Mouse (Mus musculus): ENCODE data around the gene Nr2e3. TPM values are rescaled to one million over a fixed set of nuclear protein-coding genes. Genes with fewer than 3 reads are reported as not detected.

Gene Nr2e3
- polyA plus RNA-seq, 2 experiments = not detected

DNA sequence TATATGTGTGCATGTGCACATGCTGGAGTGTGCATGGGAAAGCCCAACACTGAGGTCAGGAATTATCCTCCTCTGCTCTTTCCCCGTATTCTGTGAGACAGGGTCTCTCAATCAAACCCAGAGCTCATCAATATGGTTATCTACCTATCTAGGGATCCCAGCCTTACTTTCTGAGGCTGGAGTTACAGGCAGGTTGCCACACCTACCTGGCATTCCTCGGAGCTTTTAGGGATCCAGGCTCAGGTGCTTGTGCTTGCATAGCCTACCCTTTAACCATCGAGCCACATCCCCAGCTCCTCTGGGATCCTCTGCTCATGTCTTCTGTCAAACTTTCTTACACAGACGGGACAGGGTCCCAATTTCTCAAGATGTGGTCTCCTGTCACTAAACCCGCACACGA, 4.0 kb downstream of the Nr2e3 start:
- H3K9me3 ChIP-seq (ENCODE audit: control insufficient read depth, low read length) = no peaks in the 10 kb centered on the region
- ATAC-seq (ENCODE audit: insufficient read depth) = no peak

DNA sequence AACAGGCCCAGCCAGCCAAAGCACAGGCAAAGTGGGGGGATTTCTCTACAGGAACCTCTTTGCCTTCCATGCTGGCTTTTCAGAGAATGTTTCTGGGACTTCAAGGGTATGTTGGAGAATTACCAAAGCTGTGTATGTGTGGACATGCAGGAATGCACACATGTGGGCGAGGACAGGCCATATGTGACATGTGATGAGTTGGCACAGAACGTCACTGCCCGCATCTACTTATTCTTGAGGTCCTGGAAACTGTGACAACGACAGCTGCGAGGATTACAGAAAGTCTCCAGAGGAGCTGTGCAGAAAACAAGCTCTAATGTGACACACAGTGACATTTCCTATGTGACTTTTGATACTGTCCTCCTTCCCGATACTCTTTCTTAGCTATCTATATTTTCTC, 4.8 kb downstream of the Nr2e3 start:
- ATAC-seq (ENCODE audit: insufficient read depth) = no peak
- TF ChIP-seq CTCF (IDR thresholded peaks at IDR 0.05; ENCODE audit: low read depth) = no peak
- TF ChIP-seq EP300 (IDR thresholded peaks at IDR 0.05; ENCODE audit: low read depth) = no peak
- no peak for DNase-seq (ENCODE audit: low read depth in 3 of 3, low spot score in 3 of 3)
- Histone ChIP-seq H3K9ac (replicated peaks) (no peak overlapping the region), H3K27ac (no peak overlapping the region), H3K4me3 (ENCODE audit: insufficient read depth in 1 of 2, low read depth in 2 of 2, low read length in 2 of 2) (no peak overlapping the region), H3K9me3 (ENCODE audit: control insufficient read depth, low read length) (no peaks in the 10 kb centered on the region), H3K27me3 (ENCODE audit: control insufficient read depth, insufficient read depth, low read length) (no peaks in the 10 kb centered on the region), H3K36me3 (replicated peaks; ENCODE audit: control insufficient read depth, insufficient read depth, low read depth) (no peaks in the 10 kb centered on the region), H3K4me1 (replicated peaks; ENCODE audit: control insufficient read depth in 2 of 2, insufficient read depth in 2 of 2, low read length in 1 of 2) (no peaks in the 10 kb centered on the region), H3K4me2 (ENCODE audit: low read depth) (no peak overlapping the region)
- 61% methylated on average over 6 of the region's 6 CpGs for WGBS (ENCODE audit: insufficient replicate concordance)

More for the DNA sequence above, 4.0 kb downstream of the Nr2e3 start:
- H3K27me3 ChIP-seq (ENCODE audit: control insufficient read depth, insufficient read depth, low read length) = no peaks in the 10 kb centered on the region
- 42% methylated on average over 6 of the region's 6 CpGs for WGBS (ENCODE audit: insufficient replicate concordance)
- DNase-seq (ENCODE audit: low read depth in 3 of 3, low spot score in 3 of 3) = no peak
- H3K4me3 ChIP-seq (ENCODE audit: insufficient read depth in 1 of 2, low read depth in 2 of 2, low read length in 2 of 2) = no peak overlapping the region
- no peak overlapping the region for H3K27ac ChIP-seq
- no peak overlapping the region for H3K4me2 ChIP-seq (ENCODE audit: low read depth)
- no peaks in the 10 kb centered on the region for H3K36me3 ChIP-seq (replicated peaks; ENCODE audit: control insufficient read depth, insufficient read depth, low read depth)
- no peaks in the 10 kb centered on the region for H3K4me1 ChIP-seq (replicated peaks; ENCODE audit: control insufficient read depth in 2 of 2, insufficient read depth in 2 of 2, low read length in 1 of 2)
- H3K9ac ChIP-seq (replicated peaks) = no peak overlapping the region
- TF ChIP-seq EP300 (IDR thresholded peaks at IDR 0.05; ENCODE audit: low read depth) = no peak
- TF ChIP-seq CTCF (IDR thresholded peaks at IDR 0.05; ENCODE audit: low read depth) = no peak

DNA sequence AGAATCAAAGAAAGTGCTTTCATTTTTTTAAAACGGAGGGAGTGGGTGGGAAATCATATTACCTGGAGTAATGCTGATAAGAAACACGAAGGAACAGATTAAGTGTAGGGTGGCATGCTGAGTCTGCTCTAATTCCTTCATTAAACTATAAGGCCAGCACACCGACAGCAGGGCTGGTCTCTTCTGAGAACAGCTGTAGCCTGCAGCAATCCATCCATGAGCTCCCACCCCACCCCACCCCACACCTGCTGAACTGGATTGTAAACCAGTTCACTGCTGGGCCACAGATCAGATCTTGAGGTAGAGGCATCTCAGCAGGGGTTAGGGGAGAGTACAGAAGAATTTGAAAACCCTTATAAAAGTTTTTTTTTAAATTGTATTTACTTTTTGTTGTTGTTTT, 5.3 kb downstream of the Nr2e3 start:
- Histone ChIP-seq H3K27me3 (ENCODE audit: control insufficient read depth, insufficient read depth, low read length) (no peaks in the 10 kb centered on the region), H3K9me3 (ENCODE audit: control insufficient read depth, low read length) (no peaks in the 10 kb centered on the region), H3K36me3 (replicated peaks; ENCODE audit: control insufficient read depth, insufficient read depth, low read depth) (no peaks in the 10 kb centered on the region), H3K4me2 (ENCODE audit: low read depth) (no peak overlapping the region), H3K27ac (no peak overlapping the region), H3K4me3 (ENCODE audit: insufficient read depth in 1 of 2, low read depth in 2 of 2, low read length in 2 of 2) (no peak overlapping the region), H3K4me1 (replicated peaks; ENCODE audit: control insufficient read depth in 2 of 2, insufficient read depth in 2 of 2, low read length in 1 of 2) (no peaks in the 10 kb centered on the region), H3K9ac (replicated peaks) (no peak overlapping the region)
- ATAC-seq (ENCODE audit: insufficient read depth) = no peak
- TF ChIP-seq CTCF (IDR thresholded peaks at IDR 0.05; ENCODE audit: low read depth) (no peak), EP300 (IDR thresholded peaks at IDR 0.05; ENCODE audit: low read depth) (no peak)
- DNase-seq (ENCODE audit: low read depth in 3 of 3, low spot score in 3 of 3) = no peak
- 46% methylated on average over 3 of the region's 3 CpGs for WGBS (ENCODE audit: insufficient replicate concordance)

DNA sequence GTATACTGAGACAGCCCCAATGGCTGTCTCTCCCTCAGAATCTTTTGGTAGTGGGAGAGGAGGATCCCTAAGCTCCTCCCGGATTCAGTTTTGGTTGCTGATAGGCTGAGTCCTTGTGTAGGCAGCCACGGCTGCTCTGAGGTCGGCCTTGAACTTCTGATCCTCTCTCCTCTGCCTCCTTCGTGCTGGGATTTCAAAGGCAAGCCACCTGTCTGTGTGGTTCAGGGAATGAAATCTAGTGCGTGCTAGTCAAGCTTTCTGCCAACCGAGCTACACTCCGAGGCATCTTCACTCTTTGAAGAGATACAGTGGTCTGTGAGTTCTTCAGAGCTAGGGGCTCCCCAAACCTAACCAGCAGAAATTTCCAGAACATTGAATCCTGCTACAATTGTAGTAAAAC, 6.9 kb downstream of the Nr2e3 start:
- Histone ChIP-seq H3K27me3 (ENCODE audit: control insufficient read depth, insufficient read depth, low read length) (no peaks in the 10 kb centered on the region), H3K27ac (no peak overlapping the region), H3K4me3 (ENCODE audit: insufficient read depth in 1 of 2, low read depth in 2 of 2, low read length in 2 of 2) (no peak overlapping the region), H3K4me1 (replicated peaks; ENCODE audit: control insufficient read depth in 2 of 2, insufficient read depth in 2 of 2, low read length in 1 of 2) (no peaks in the 10 kb centered on the region), H3K36me3 (replicated peaks; ENCODE audit: control insufficient read depth, insufficient read depth, low read depth) (no peaks in the 10 kb centered on the region), H3K9me3 (ENCODE audit: control insufficient read depth, low read length) (no peaks in the 10 kb centered on the region), H3K4me2 (ENCODE audit: low read depth) (no peak overlapping the region), H3K9ac (replicated peaks) (no peak overlapping the region)
- ATAC-seq (ENCODE audit: insufficient read depth) = no peak
- 66% methylated on average over 7 of the region's 7 CpGs for WGBS (ENCODE audit: insufficient replicate concordance)
- no peak for DNase-seq (ENCODE audit: low read depth in 3 of 3, low spot score in 3 of 3)
- no peak for TF ChIP-seq CTCF (IDR thresholded peaks at IDR 0.05; ENCODE audit: low read depth)
- no peak for TF ChIP-seq EP300 (IDR thresholded peaks at IDR 0.05; ENCODE audit: low read depth)

DNA sequence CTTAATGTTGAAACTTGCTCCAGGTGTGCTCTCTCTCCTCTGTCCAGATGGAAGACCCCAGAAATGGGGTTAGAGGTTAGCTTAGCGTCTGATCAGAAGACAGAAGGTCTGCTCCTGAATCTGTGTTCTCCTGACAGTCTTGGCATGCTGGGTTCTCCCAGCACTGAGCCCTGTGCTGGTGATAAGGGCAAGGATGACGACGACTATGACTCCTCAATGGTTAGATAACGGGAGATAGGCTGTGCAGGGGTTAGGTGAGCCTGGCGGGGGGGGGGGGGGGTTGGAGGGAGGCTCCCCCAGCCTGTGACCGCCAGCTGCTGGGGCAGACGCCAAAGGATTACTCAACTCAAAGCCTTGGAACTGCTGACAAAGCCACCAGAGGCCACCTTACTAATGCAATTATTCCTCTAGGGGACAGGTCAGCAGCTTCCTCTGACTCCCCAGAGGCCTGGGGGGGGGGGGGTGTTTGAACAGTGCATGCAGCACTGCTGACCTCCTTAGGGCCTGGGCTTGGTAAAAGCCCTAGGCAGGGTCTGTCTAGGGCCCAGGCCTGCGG, 7.9 kb downstream of the Nr2e3 start:
- Histone ChIP-seq H3K27me3 (ENCODE audit: control insufficient read depth, insufficient read depth, low read length) (no peaks in the 10 kb centered on the region), H3K4me1 (replicated peaks; ENCODE audit: control insufficient read depth in 2 of 2, insufficient read depth in 2 of 2, low read length in 1 of 2) (no peaks in the 10 kb centered on the region), H3K4me3 (ENCODE audit: insufficient read depth in 1 of 2, low read depth in 2 of 2, low read length in 2 of 2) (no peak overlapping the region), H3K36me3 (replicated peaks; ENCODE audit: control insufficient read depth, insufficient read depth, low read depth) (no peaks in the 10 kb centered on the region), H3K4me2 (ENCODE audit: low read depth) (no peak overlapping the region), H3K9ac (replicated peaks) (no peak overlapping the region), H3K9me3 (ENCODE audit: control insufficient read depth, low read length) (no peaks in the 10 kb centered on the region), H3K27ac (no peak overlapping the region)
- WGBS (ENCODE audit: insufficient replicate concordance) = 34% methylated on average over 6 of the region's 8 CpGs
- no peak for DNase-seq (ENCODE audit: low read depth in 3 of 3, low spot score in 3 of 3)
- ATAC-seq (ENCODE audit: insufficient read depth) = no peak
- TF ChIP-seq CTCF (IDR thresholded peaks at IDR 0.05; ENCODE audit: low read depth) (no peak), EP300 (IDR thresholded peaks at IDR 0.05; ENCODE audit: low read depth) (no peak)
